Mouse (Mus musculus) adrenal gland, postnatal 4 days (tissue): ENCODE results near the gene Kdr. TPM values are rescaled to one million over a fixed set of nuclear protein-coding genes. Genes with fewer than 3 reads are reported as not detected.
"Not testable (repeated sequence)": the region's sequence is repeated elsewhere in the genome, so short reads cannot be mapped to it uniquely, and the experiment has no call there.

Experiments used
- DNase-seq, 2 experiments: peaks; one replicate each; pipeline ENCODE4 v3.0.0; 2021 to 2022; ENCODE audit warnings: low spot score in 2 of 2, mixed read lengths in 2 of 2
- total RNA-seq, 2 experiments: library from RNA; stranded (reverse); gene quantifications; 2 replicates each; pipeline ENCODE4 v1.2.3; 2021

Gene Kdr
- total RNA-seq, 2 experiments from 2014 or later, result 77.4 to 79.2 TPM

DNA sequence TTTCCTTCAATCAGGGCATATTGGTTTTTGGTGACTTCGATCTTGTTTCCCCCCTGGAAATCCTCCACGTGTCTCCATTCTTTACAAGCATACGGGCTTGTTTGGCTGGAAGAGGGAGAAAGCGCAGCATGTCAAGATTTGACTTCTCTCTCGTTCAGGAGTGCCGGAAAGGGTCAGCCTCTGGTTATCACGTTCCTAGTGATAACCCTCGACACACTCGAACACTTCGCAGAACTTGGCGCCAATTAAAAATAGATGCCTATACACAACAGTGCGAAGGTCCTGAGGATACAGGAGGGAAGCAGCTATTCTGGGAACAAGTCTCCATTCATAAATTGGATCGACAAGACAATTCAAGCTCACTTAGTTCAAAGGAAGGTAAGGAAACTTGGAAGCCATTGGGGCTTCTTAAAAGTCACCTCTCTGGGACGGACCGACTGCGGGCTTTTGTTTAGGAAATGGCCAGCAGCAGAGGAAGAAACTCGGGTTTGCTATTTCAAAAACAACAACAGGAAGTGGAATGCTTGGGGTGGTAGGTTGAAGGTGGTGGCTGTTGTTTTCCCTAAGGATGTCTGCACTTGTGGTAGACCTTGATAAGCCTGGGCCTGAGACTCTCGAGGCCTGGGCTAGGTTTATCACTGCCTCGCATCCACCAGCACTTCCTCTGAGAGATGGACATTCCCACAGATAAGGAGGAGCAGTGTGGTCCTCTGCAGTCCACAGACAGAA lies 16.4 kb downstream of the Kdr start:
- no peak for DNase-seq

DNA sequence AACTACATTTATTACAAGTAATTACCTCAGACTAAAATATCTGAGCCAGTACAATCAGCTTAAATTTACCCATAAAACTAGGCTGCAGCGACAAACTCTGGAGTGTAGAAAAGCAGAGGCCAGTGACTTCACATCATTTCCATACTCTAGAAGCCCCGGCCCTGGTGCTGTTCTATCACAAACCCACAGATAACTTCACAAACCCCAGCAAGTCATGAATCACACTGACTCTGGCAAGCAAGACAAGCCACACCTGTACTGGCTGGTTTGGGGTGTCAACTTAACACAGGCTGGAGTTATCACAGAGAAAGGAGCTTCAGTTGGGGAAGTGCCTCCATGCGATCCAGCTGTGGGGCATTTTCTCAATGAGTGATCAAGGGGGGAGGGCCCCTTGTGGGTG lies 18.4 kb downstream of the Kdr start:
- no peak for DNase-seq

DNA sequence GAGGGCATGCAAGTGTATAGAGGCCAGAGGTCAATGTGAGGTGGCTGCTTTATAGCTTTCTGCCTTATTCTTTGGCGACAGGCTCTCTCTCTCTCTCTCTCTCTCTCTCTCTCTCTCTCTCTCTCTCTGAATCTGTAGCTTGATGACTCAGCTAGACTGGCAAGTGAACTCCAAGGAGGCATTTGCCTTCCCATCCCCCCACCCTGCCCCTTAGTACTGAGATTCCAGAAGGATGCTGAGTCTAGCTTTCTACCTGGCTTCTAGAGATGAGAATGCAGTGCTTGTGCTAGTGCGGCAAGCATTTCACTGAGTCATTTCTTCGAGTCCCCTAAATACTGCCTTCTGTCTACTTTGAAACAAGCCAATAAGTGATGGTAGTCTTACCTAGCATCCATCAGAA lies 21.7 kb downstream of the Kdr start:
- DNase-seq, result no peak

DNA sequence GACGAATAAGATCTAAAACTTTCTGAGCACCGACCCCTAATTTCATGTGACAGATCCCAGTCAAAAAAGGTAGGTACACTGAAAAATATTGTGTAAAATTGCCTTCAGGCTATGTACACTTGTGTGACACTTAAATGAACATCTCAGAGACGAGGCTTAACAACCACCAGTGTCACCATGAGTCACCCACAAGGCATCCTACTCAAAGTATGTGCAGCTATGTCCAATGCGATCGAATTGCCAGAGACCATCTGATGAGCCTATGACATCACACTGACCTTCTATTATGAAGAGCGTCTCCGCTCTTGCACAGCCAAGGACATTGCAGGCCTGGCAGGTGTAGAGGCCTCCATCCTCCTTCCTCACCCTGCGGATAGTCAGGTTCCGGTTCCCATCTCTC lies 22.4 kb downstream of the Kdr start:
- DNase-seq, result no peak

DNA sequence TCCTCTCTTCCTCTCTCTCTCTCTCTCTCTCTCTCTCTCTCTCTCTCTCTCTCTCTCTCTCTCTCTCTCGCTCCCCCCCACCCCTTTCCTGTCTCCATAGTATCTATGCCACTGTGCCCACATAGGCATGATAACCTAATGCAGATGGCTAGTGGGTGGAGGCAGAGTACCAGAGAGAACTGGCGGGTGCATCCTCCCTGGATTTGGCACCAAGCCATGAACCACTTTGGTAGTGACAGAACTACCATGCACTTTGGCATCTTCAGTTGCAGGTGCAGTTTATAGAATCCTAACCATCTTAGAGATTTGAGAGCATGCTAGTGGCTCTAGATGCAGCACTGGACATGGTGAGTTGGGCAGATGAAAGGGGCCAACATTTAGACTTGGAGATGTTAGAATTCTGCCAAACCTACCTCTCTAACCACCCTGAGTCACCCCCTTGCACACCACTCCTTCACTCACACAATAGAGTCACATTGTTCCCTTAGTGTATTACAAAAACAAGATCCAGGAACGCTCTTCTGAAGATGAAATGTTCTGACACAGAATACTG lies 23.4 kb downstream of the Kdr start:
- DNase-seq, result no peak

DNA sequence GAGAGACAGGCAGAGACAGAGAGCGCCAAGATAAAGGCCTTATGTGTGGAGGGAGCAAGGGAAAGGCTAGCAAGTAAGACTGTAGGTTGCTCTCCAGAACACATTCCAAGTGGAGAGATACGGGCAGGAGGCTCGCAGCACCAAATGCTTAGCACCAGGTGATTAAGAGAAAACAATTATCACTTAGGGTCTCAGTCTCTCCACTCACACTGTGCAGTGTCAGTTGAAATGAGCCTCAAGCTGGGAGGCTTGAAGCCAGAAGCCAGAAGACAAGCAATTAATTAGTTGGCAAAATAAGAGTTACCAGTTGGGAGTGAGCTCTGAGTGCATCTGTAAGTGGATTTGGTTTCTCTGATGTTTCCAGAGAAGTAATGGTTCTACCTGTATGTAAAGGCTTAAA lies 24.0 kb downstream of the Kdr start:
- no peak for DNase-seq

DNA sequence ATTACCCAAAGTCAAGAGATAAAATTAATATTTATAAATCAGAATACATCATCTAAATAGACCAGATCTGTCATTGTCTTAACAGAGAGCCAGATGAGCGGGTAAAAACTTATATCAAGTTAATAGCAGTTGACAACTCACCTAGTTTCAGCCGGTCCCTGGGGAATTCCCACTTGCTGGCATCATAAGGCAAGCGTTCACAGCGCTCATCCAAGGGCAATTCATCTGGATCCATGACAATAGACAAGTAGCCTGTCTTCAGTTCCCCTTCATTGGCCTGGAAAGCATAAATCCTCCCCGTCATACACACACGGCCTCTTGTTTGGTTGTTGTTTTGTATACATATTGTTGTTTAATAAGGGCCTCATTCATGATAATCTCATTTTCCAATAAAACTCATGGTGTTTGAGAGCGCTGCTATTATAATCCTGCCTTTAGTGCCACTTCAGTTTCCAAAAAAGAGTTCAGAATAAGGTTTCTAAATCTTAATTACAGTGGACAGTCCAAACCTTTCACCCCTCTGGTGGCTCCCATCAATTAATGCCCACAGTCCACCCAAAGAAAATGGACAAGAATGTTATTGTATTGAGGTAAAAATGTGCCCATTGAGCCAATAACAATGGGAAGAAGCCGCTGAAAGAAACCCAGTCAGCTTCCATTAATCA lies 26.0 kb downstream of the Kdr start:
- DNase-seq, result no peak

DNA sequence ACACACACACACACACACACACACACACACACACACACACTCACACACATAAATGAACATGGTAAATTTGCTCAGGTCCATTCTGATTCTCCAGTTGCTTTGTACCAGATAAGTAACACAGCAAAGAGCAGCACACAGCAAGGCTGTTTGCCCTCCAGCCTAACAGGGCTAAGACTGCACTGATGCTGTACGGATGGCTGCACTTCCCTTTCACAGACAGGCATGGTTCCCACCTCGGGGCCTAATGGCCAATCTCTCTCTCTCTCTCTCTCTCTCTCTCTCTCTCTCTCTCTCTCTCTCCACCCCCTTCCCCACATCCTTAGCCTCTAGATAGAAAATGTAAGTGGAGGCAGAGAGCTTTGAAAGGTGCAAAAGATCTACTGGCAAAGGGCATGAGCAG lies 27.4 kb downstream of the Kdr start:
- no peak for DNase-seq

DNA sequence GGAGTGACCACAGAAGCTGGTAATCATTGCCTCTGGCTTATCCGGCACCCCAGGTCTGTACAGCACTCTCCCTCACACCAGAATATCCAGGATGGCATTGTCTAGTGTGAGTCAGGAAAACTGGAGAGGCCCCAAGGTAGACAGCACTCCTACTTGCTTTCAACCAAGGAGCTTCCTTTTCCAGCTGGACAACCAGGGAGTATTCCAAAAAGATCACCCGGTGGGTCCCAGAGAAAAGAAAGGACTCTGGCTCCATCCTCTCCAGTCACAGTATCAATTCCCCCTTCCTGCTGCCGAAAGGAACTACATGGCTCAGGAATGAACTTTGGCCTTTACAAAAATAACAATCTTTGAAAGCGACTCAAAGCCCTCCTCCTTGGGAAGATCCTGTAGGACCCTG lies 32.9 kb downstream of the Kdr start:
- no peak for DNase-seq

DNA sequence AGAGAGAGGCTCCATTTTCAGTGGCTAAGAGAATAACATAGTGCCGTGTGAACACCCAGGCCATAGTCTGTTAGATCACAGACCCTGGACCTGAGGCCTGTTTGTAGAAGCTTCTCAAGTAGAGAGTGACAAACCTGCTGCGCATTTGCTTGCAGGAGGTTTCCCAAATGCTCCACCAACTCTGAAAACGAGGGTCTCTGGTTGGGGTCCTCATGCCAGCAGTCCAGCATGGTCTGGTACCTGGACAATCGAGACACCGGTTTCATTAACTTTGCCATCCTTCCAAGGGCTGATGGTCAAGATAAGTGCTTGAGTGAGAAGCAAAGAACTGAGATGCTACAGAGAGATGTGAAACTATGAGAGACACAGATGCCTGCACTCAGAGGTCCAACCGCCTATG lies 35.0 kb downstream of the Kdr start:
- DNase-seq, result no peak

DNA sequence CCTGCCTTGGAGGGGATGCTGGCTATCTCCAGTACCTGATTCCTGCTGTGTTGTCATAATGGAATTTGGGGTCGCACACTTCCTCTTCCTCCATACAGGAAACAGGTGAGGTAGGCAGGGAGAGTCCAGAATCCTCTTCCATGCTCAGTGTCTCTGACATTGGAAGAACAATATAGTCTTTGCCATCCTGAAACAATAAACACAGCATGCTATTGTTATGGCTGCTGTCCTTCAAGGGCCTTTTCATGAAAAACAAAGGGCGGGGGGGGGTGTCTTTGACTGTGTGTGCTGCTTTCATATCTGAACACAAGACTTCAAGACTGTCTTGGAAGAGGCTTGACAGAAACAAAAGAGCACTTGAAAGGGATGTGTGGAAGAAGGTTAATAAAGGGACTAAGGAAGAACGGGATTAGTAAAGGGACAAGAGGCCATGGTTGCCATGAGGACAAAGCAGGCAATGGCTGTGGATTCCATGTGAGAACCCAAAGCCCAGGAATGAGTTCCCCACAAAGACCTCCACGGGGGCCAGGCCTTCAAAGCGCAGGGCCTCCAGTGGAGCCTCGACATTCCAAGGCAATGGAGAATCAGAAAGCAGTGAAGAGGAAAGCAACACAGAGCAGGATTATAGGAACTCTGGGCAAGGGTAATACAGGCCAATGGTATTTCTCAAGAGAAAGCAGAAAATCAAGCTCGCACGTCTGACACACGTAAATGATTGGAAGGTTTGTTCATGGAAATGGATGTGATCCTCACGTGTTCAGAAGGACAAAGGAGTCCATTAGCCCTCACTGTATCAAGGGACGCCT lies 36.3 kb downstream of the Kdr start:
- DNase-seq, result no peak

DNA sequence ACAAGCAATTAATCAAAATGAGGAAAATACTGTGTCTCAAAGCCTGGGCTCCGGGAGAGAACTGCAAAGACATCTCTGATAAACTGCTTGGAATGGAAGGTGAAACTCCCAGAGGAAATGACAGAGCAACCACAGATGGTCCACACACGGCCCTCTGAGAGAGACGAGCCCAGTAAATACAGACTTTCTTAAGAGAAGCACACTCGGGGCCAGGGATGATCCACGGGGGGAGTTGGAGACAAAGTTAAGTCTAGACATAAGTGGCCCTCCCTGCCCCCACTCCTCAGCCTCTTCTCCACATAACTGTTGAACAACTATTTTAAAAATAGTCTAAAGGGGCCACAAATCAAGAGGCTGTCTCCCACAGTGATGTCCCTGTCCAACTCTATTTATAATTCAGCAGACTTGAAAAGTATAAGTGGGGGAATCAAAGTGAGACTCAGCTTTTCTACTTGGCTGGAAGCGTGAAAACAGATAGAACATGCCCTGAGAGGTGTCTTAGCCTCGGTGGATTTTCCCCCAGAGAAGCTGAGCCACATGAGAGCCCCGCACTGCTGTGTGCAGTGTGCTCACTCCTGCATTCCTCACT lies 39.0 kb downstream of the Kdr start:
- no peak for DNase-seq

DNA sequence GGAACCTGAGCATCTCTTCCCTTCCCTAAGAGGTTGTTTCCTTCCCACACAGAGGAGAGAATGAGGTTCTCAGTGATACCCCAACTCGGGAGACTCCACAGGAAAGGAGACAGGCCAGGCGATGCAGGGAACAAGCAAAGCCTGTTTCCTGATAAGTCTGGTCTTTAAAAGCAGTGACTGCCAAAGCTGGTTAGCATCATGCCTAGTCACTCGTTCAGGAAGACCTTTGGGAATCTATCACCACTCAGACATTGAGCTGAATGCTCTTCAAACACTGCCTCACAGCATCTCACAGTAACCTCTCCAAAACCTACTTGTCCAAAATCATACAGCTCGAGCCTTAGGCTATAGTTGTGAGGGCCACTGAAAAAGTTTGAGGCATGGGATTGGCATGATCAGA lies 40.2 kb downstream of the Kdr start:
- no peak for DNase-seq

DNA sequence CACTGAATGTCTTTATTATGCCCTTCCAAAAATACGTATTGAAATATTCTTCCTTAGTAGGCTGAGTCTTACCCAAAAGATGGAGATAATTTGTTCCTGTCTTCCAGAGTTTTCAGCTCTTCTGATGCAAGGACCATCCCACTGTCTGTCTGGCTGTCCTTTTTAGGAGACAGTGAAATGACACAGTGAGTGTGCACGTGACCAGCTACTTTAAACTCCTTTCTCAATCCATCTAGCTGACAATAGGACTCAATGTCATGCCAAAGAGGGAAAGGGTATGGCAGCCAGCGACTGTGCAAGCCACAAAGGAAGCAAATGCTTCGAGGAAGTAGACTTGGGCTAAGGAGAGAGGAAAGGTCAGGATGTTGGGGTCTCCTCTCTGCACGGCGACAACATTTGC lies 42.0 kb downstream of the Kdr start:
- DNase-seq, result no peak

DNA sequence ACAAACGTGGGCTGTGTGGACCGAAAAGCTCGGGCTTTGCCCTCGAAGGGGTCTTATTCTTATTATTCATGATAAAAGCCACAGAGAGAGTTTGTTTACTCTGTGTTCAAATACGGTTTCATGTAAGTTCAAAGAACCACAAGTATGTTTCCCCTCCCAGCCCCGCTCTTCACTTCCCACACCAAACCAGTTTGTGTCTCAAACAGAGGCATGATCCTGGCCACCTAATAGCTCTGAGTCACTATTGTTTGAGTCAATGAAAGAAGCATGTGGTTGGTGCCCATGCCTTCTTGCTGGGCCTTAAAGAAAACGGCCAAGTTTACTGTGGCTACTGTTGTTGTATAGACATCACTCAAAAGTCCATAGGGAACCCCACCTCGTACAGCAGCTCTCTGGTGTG lies 43.0 kb downstream of the Kdr start:
- DNase-seq, result no peak

DNA sequence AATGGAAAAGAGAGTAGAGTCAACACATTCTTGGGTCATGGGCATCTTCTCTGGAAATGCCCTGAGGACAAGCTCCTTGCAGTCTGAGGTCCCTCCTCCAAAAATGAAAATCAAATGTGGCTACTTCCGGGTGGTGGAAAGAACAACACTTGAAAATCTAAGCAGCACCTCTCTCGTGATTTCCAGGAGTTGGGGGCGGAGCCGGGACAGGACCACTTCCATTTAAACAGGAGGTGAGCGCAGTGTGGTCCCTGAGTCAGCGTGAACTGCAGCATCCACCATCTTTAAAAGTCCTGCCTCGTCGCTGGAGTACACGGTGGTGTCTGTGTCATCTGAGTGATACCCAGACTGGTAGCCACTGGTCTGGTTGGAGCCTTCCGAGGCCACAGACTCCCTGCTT lies 44.1 kb downstream of the Kdr start:
- DNase-seq, result no peak

DNA sequence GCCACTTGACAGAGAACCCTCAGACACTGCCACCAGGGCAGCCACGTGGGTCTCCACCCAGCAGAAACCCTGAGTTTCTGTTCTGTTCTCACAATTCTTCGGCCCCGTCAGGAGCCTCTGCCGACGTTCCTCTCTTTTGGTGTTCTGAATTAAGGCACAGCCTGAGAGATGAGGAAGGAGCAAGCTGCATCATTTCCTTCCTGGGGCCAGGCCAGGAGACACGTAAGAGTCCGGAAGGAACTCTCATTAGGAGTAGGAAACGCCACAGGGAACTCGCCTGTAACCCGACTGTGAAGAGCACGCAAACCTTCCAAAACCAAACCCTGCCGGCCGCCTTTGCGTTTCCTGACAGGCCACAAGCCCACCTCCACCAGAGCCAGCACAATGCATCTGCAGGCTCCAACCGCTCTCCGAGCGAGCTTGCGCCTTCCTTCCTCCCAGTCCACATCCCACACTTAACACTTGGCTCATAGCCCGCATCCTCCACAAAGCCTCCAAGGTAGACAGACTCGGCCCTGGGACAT lies 44.7 kb downstream of the Kdr start:
- DNase-seq, result peak in 1 of 2 experiments; percentile 20

DNA sequence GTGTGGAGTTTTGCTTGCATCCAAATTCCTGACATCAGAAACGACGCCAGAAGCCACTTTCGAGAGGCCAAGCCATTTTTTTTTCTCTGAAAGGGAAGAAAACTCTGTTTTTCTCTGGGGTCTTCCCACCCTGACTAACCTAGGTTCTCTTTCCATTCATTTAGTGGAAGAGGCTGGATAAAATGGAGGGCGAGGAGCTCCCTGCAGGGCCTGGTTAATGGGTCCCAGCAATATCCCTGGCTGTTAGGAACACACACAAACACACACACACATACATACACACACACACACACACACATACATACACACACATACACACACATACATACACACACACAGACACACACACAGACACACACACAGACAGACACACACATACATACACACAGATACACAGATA lies 46.8 kb downstream of the Kdr start:
- DNase-seq, result not testable (repeated sequence)

DNA sequence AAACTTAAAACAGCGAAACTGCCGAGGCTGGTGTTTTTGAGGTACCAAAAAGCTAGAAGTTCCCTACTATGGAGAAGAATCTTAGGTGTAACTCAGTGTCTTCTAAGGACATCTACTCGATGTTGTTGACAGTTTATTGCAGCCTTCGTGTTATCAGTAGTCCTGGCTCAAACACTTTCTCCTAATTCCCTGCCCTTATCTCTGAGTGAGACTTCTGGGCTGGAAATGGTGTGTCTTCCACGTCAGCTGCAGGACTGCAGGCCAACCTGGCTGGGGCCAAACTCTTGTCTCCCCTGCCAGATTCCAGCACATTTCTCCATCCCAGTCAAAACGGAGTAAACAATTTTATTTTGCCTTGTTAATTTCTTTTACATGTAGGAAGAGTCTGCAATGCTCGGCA lies 48.3 kb downstream of the Kdr start:
- no peak for DNase-seq

DNA sequence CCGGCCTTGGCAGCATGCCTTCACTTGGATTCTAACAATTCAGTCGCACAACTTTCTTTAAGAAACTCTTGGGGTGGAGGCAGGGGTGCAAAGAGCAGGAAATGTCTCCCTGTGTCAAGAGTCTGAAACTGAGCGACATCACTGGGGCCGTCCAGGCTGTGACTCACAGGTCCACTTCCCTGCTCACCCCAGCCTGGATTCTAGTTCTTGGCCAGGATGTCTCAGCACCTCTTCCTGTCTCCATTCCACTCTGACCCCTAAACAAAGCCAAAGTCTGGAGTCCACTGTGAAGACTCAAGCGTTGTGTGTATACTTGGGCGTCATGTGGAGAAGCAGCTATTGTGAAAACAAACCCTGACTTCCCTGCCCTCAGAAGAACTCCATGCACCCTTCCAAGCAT lies 55.6 kb downstream of the Kdr start:
- DNase-seq, result no peak

DNA sequence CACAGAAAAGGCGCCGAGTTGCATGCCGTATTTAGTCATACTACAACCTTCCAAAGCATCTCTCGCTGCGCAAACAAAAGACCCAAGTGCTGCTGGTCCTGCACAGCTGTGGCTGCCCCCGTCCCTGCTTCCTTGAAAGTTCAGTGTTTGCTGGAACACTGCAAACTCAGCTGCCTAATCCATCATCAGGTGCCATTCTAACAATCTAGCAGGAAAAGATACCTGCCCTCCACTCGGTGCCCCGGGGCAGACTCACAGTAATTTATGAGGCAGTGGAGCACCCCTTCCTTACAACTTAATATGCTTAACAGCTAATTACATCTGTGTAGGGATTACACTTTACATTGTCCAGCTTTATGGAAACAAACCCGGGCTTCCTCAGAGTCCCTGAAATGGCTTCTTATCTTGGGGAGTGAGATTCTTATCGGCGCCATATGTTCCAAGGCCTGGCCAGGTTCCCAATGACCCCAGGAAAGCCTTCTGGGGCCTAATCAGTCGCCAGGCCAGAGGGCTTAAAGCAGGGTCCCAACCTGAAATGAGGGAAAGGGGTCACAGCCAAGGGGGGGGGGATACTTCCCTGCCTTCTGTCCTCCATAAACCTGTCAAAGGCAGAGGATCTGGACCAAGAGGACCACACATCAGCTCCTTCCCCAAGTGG lies 56.4 kb downstream of the Kdr start:
- no peak for DNase-seq
